Mouse (Mus musculus): ENCODE measurements around the gene Olfr1197.

The Olfr1197 gene

GRCm38 (mm10) chr2:88732266-88732665, at the start of gene Olfr1197:
Gene Olfr1197, minus strand, starts transcription at chr2:88732366.
- DNase-seq (ENCODE audit: low spot score in 2 of 2), result no peak

- no peak for DNase-seq (ENCODE audit: low spot score in 2 of 2)
Measured at GRCm38 (mm10) chr2:88770388-88770787, 38.2 kb upstream of the Olfr1197 start, which contains the start of gene Olfr1200. Gene Olfr1200, minus strand, starts transcription at chr2:88770488.

DNA sequence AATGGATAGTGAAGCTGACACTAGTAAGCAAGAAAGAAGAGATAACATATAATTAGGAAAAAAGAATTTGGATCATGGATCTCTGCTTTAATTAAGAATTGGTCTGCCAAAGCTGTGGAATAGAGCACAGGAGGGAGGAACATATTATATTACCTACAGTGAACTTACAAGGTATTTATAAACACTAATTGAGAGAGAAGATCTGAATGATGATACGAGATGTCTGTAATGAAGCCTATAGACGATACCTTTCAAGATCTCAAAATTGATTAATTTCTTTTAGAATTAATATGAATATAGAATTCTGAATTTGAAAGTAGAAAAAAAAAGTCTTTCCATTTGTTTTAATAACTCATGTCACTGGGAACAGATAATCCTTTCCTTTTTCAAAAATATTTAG, 28.2 kb upstream of the Olfr1197 start, which contains the start of gene Olfr1199:
Gene Olfr1199 (minus strand): TSS at position 101 of the 400 bp plus-strand sequence.
- DNase-seq (ENCODE audit: low spot score in 2 of 2), result no peak

DNA sequence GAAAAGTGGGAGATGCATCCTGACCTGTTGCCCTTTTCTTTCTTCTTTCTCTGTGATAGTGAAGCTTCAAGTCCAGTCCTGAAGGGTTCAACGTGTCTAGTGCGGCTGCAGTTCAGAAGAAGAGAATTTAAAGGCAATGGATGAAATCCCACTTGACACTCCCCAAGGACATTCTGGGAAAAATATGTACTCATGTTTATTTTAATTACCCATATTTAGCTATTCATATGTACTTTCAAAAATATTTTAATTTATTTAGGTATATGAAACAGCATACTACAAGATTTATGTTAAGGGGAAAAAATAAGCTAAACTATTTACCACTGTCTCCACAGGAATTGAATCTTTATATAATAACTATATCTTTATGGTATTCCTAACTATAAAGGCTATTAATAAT, 19.1 kb upstream of the Olfr1197 start, which contains the start of gene Olfr1198:
Gene Olfr1198 (minus strand): TSS at position 101 of the 400 bp plus-strand sequence.
- DNase-seq (ENCODE audit: low spot score in 2 of 2), result no peak

DNA sequence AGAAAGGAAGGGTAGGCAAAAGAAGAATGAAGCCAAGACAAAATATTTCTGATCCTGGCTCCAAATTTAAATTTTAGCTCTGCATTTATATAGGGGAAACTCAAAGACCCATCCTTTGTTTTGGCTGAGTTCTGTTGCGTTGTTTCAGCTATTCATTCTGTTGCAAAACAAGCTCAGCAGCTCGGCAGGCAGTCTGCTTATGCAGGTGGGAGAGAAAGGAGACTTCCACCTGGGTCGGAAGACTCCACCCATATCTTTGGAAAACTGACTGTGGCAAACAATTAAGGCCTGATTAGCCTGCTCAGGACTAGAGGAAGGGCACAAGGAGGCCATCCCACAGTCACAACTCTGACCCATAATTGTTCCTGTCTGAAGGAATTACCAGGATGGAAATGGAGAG, 11.2 kb upstream of the Olfr1197 start:
- DNase-seq (ENCODE audit: low spot score in 2 of 2), result no peak

DNA sequence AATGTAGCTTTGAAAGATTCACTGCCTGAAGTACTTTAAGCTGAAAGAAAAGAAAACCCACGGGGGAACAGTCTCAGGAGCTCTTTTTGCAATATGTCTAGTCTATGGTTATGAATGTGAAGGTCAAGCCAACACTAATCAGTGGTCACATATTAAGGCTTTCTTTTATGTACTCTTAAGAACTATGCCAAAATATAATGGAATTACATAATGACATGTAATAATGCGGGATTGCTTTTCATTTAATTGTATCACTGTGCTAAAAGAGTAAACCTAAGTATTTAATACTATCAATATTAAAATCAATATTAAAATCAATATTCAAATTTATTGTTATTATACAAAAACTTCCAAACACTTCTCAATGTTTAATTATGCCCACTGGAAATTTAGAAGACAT, 27.7 kb downstream of the Olfr1197 start, which contains the start of gene Olfr1196:
Gene Olfr1196 (minus strand): TSS at position 101 of the 400 bp plus-strand sequence.
- DNase-seq (ENCODE audit: low spot score in 2 of 2), result no peak

- DNase-seq (ENCODE audit: low spot score in 2 of 2), result no peak
Measured at GRCm38 (mm10) chr2:88689087-88689486, 43.1 kb downstream of the Olfr1197 start, which contains the start of gene Olfr1195. Gene Olfr1195, minus strand, starts transcription at chr2:88689187.
